Mouse (Mus musculus) E14TG2a.4 (cell line): Measurements from ENCODE around the gene Col1a1.

Experiments used
- H3K27me3 ChIP-seq: 2 replicates; pipeline ENCODE4 v1.6.1; 2014; ENCODE audit warnings: low read length, control low read depth; ENCODE audit not compliant: insufficient read depth
- H3K36me3 ChIP-seq: 2 replicates; pipeline ENCODE4 v1.6.1; 2014; ENCODE audit warnings: low read length, control low read depth; ENCODE audit not compliant: insufficient read depth
- H3K4me1 ChIP-seq: replicated peaks from 2 replicates; pipeline ENCODE4 v1.6.1; 2014; ENCODE audit warnings: low read depth, low read length, control low read depth
- H3K4me3 ChIP-seq: replicated peaks from 2 replicates; pipeline ENCODE4 v1.5.1; 2014; ENCODE audit warnings: mild to moderate bottlenecking, low read length
- H3K9me3 ChIP-seq: 2 replicates; pipeline ENCODE4 v1.6.1; 2014; ENCODE audit warnings: low read length, control low read depth
- CTCF ChIP-seq: conservative IDR thresholded peaks from 2 replicates; pipeline ENCODE4 v1.5.1; 2014; ENCODE audit warnings: low read length
- NANOG ChIP-seq: IDR thresholded peaks from 2 replicates; pipeline ENCODE4 v1.6.1; 2014; ENCODE audit warnings: borderline replicate concordance, low read length, mixed read lengths
- POU5F1 ChIP-seq: IDR thresholded peaks from 2 replicates; pipeline ENCODE4 v1.6.1; 2014; ENCODE audit warnings: low read length, borderline replicate concordance

The Col1a1 gene

DNA sequence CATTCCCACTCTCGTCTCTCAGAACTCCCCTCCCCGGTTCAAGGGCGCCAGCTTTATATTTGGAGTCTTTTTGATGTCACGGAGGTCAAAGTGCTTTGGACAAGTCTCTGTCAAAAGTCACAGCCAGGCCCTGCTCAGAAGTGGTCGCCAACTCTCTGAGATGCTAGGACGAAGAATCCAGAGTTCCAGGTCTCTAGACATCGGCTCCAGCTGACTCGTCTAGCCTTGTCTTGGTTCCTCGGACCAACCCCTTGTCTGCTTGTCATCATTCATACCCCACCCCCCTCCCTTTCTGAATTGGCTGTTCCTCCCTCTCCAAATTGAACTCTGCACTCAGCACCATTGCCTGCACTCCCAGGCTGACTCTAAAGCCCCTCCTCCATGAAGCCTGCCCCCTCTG lies 6.4 kb upstream of the Col1a1 start:
- peaks cover 54% of the 10 kb centered on the region for H3K4me1 ChIP-seq
- no peak overlapping the region for H3K4me3 ChIP-seq
- no peaks in the 10 kb centered on the region for H3K9me3 ChIP-seq
- H3K36me3 ChIP-seq = no peaks in the 10 kb centered on the region
- TF ChIP-seq NANOG (no peak), CTCF (no peak), POU5F1 (no peak)
- H3K27me3 ChIP-seq = peaks cover 66% of the 10 kb centered on the region

DNA sequence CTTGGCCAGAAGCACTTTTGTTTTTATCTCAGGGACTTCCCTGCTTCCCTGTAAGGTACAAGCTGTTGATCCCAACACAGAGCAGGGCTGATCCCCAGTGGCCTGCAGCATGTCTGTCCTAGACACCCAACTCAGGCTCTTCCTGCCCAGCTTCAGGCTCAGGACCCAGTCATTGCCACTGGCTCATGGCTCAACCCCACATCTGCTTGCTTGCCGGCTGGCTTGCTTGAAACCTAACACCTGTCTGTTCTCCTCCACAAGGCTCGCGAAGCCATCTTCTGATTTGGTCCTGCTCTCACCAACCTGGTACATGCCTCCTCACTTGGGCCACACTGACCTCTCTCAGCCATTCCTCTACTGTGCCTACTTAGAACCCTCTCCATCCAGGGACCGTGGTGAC lies 5.9 kb upstream of the Col1a1 start:
- TF ChIP-seq NANOG (no peak), POU5F1 (no peak), CTCF (no peak)
- Histone ChIP-seq H3K4me1 (peaks cover 57% of the 10 kb centered on the region), H3K36me3 (no peaks in the 10 kb centered on the region), H3K27me3 (peaks cover 72% of the 10 kb centered on the region), H3K4me3 (no peak overlapping the region), H3K9me3 (no peaks in the 10 kb centered on the region)

DNA sequence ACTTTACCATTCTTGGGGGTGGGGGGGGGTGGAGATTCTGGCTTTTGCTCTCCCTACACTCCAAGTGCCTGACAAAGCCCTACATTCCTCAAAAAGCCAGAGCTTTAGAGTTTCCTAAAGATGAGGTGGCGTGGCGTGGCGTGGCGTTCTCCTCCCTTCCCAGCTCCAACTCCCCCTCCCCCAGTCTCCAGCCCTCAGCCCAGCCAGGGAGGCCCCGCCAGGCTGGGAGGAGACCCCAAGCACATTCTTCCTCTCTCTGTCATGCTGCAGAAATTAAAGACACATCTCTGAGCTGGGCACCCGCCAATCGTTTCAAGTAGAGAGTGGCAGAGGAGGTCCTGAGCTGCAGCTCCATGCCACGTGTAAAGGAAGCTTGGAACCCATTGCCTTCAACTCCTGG lies 2.4 kb upstream of the Col1a1 start:
- peak overlapping the region; percentile 20; the same call in 1 of the 2 replicates for H3K4me3 ChIP-seq
- peaks cover 69% of the 10 kb centered on the region for H3K4me1 ChIP-seq
- TF ChIP-seq NANOG = no peak
- no peak for TF ChIP-seq POU5F1
- no peak for TF ChIP-seq CTCF
- no peaks in the 10 kb centered on the region for H3K36me3 ChIP-seq
- no peaks in the 10 kb centered on the region for H3K9me3 ChIP-seq
- peaks cover 76% of the 10 kb centered on the region for H3K27me3 ChIP-seq

DNA sequence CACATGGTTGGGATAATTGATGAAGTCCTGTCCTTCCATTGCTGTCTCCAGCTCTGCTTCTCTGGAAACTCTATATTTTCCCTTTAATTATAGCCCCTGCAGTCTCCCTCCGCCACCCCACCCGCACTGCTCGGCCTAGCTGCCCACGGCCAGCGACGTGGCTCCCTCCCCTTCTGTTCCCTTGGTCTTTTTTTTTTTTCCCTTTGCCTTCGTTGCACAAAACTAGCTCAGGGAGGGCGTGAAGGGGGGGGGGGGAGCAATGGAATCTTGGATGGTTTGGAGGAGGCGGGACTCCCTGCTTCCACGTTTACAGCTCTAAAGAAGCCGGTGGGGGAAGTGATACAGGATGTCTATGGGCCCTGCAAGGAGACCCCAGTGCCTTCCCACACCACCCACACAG lies 1.5 kb upstream of the Col1a1 start:
- Histone ChIP-seq H3K27me3 (peaks cover 83% of the 10 kb centered on the region), H3K4me1 (peaks cover 60% of the 10 kb centered on the region), H3K36me3 (no peaks in the 10 kb centered on the region), H3K9me3 (no peaks in the 10 kb centered on the region), H3K4me3 (no peak overlapping the region)
- TF ChIP-seq POU5F1 = no peak
- TF ChIP-seq NANOG = no peak
- no peak for TF ChIP-seq CTCF

DNA sequence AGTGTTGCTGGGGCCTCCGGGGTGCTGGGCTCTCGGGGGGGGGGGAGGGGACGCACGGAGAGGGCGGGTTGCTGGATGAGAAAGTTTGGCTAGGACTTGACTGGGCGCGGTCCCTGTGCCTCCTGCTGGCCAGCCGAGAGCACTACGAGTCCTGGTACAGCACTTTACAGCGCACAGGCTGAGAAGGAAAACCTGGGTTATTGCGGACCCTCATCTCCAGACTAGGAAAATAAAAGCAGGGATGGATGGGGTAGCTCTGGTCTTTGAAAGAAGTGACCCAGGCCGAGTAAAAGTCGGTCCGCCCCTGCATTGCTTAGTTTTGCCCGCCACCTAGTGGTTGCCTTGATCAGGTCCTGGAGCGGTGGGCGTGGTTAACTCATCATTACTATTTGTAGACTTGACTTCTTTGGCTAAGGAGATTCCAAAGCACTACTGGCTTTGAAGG lies 849 bp downstream of the Col1a1 start:
- TF ChIP-seq CTCF = peak; percentile 80
- no peak for TF ChIP-seq NANOG
- TF ChIP-seq POU5F1 = no peak
- H3K36me3 ChIP-seq = no peaks in the 10 kb centered on the region
- peak overlapping the region; percentile 75 for H3K4me3 ChIP-seq
- peaks cover 92% of the 10 kb centered on the region for H3K27me3 ChIP-seq
- no peaks in the 10 kb centered on the region for H3K9me3 ChIP-seq
- H3K4me1 ChIP-seq = peaks cover 45% of the 10 kb centered on the region

DNA sequence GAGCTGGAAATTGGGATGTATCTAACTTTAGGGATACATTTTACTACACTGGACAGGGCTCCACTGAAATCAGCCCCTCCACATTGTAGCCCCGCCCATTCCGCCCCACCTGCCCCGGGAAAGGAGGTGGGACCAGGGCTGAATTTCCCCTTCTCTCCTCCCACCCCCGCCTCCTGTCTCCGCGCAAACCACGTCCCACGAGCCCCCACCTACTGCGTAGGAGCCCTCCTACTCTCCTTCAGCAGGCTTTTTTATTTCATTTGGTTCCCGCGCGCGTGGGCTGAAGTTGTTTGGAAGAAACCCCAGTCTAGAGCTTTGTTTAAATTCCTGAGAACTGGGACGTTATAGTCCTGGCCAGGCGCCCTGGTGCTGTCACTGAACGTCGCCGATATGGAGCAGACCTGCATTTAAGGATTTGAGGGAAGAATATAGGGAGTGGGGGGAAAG lies 1.3 kb downstream of the Col1a1 start:
- Histone ChIP-seq H3K9me3 (no peaks in the 10 kb centered on the region), H3K4me3 (peak overlapping the region; percentile 75), H3K27me3 (peaks cover 92% of the 10 kb centered on the region), H3K36me3 (no peaks in the 10 kb centered on the region), H3K4me1 (peaks cover 45% of the 10 kb centered on the region)
- TF ChIP-seq CTCF (no peak), NANOG (no peak), POU5F1 (no peak)

DNA sequence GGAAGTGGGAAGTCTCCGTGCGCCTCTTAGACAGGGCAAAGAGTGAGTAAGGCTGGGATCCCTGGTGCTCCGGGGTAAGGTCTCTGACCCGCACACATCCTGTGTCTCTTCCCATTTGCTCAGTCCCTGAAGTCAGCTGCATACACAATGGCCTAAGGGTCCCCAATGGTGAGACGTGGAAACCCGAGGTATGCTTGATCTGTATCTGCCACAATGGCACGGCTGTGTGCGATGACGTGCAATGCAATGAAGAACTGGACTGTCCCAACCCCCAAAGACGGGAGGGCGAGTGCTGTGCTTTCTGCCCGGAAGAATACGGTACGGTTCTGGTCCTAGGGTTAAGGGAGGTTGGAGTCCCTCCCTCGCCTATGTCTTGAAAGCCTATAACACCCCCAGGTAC lies 1.8 kb downstream of the Col1a1 start:
- no peaks in the 10 kb centered on the region for H3K9me3 ChIP-seq
- peak overlapping the region; percentile 75 for H3K4me3 ChIP-seq
- TF ChIP-seq NANOG (no peak), POU5F1 (no peak), CTCF (no peak)
- peaks cover 43% of the 10 kb centered on the region for H3K4me1 ChIP-seq
- H3K27me3 ChIP-seq = peaks cover 92% of the 10 kb centered on the region
- no peaks in the 10 kb centered on the region for H3K36me3 ChIP-seq

DNA sequence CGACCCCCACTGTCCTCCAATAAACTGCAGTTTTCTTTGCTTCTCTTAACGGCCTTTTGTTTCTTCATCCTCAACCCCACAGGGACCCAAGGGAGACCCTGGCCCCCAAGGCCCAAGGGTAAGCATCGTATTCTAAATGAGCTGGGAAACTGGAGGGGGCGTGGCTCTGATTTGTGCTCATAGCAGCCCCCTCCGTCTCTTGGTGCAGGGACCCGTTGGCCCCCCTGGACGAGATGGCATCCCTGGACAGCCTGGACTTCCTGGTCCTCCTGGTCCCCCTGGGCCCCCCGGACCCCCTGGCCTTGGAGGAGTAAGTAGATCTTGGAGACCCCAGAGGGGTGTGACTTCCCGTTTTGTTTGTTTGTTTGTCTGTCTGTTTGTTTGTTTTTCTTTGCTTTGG lies 2.3 kb downstream of the Col1a1 start:
- Histone ChIP-seq H3K27me3 (peaks cover 92% of the 10 kb centered on the region), H3K4me3 (0 out of 2 replicates have a peak overlapping the region, but pooled peaks have one; percentile 20), H3K4me1 (peaks cover 38% of the 10 kb centered on the region), H3K36me3 (no peaks in the 10 kb centered on the region), H3K9me3 (no peaks in the 10 kb centered on the region)
- TF ChIP-seq POU5F1 = no peak
- no peak for TF ChIP-seq NANOG
- no peak for TF ChIP-seq CTCF

DNA sequence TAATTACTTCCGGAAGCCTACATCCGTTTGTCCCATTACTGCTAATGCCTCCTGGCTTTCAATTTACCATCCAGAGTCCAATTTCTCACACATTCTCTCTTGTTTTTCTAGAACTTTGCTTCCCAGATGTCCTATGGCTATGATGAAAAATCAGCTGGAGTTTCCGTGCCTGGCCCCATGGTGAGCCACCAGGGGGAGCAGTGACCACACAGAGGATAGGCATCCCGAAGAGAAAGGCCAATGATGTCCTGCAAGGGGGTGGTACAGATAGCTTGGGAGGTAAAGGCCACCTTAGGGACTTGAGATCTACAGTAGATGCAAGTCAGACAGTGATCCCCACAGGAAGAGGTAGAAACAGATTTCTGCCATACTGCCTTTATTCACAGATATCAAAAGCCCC lies 3.3 kb downstream of the Col1a1 start:
- no peak overlapping the region for H3K4me3 ChIP-seq
- TF ChIP-seq CTCF (peak; percentile 85), POU5F1 (no peak)
- no peaks in the 10 kb centered on the region for H3K9me3 ChIP-seq
- peaks cover 92% of the 10 kb centered on the region for H3K27me3 ChIP-seq
- no peaks in the 10 kb centered on the region for H3K36me3 ChIP-seq
- H3K4me1 ChIP-seq = peaks cover 28% of the 10 kb centered on the region
